Mouse (Mus musculus) cerebellum, adult 2 months (tissue): Measurements from ENCODE around the gene Tmem52. TPM values are rescaled to one million over a fixed set of nuclear protein-coding genes. Genes with fewer than 3 reads are reported as not detected.
"Not testable (repeated sequence)": the region's sequence is repeated elsewhere in the genome, so short reads cannot be mapped to it uniquely, and the experiment has no call there.

Experiments
- DNase-seq, 2 experiments: peaks; one replicate each; pipeline ENCODE4 v3.0.0; 2021
- H3K27ac ChIP-seq: fragments of 200-500 bp; 2 replicates; pipeline ENCODE4 v1.5.1; 2012; ENCODE audit warnings: low read length, control low read depth, inconsistent platforms; ENCODE audit not compliant: insufficient read depth
- H3K27me3 ChIP-seq: fragments of 200-500 bp; 2 replicates; pipeline ENCODE4 v1.6.1; 2012; ENCODE audit warnings: inconsistent platforms, mild to moderate bottlenecking, low read length, moderate library complexity; ENCODE audit not compliant: control insufficient read depth, insufficient read depth
- H3K4me1 ChIP-seq: fragments of 200-500 bp; 2 replicates; pipeline ENCODE4 v1.6.1; 2011; ENCODE audit warnings: low read length; ENCODE audit not compliant: control insufficient read depth, insufficient read depth
- H3K4me3 ChIP-seq: fragments of 200-500 bp; replicated peaks from 2 replicates; pipeline ENCODE3; 2011; ENCODE audit warnings: mild to moderate bottlenecking, low read depth, low read length, control low read depth; ENCODE audit not compliant: insufficient read depth
- CTCF ChIP-seq: fragments of 200-500 bp; IDR thresholded peaks from 2 replicates; pipeline ENCODE4 v1.5.1; 2011; ENCODE audit warnings: low read depth, mild to moderate bottlenecking, control low read depth, low read length, moderate library complexity, borderline replicate concordance; ENCODE audit not compliant: insufficient read depth
- POLR2A ChIP-seq: fragments of 200-500 bp; IDR thresholded peaks from 2 replicates; pipeline ENCODE4 v1.6.1; 2011; ENCODE audit warnings: low read length, control low read depth, borderline replicate concordance; ENCODE audit not compliant: insufficient read depth
- WGBS: fragments of 180-500 bp; shearing (Covaris S2); methylation state at CpG from one replicate; pipeline ENCODE4 v1.1.7; 2018; 5-methylcytosine and 5-hydroxymethylcytosine counted together
- polyA plus RNA-seq: library from polyadenylated mRNA; depleted of rRNA; stranded (reverse); fragments of >200 nt; gene quantifications from 2 replicates; pipeline ENCODE4 v1.2.3, GENCODE M21; 2012

Gene Tmem52
- polyA plus RNA-seq, 1 experiment = 9.4 TPM

- Histone ChIP-seq H3K27me3 (no peaks in the 10 kb centered on the region), H3K27ac (no peak overlapping the region), H3K4me3 (no peak overlapping the region), H3K4me1 (peaks cover 14% of the 10 kb centered on the region)
- no peak for DNase-seq
- no peak for TF ChIP-seq POLR2A
- TF ChIP-seq CTCF = no peak
- 90% methylated on average over 13 of the region's 13 CpGs for WGBS
These were observed 1.5 kb upstream of the Tmem52 start for GRCm38 (mm10) chr4:155467237-155468010.

DNA sequence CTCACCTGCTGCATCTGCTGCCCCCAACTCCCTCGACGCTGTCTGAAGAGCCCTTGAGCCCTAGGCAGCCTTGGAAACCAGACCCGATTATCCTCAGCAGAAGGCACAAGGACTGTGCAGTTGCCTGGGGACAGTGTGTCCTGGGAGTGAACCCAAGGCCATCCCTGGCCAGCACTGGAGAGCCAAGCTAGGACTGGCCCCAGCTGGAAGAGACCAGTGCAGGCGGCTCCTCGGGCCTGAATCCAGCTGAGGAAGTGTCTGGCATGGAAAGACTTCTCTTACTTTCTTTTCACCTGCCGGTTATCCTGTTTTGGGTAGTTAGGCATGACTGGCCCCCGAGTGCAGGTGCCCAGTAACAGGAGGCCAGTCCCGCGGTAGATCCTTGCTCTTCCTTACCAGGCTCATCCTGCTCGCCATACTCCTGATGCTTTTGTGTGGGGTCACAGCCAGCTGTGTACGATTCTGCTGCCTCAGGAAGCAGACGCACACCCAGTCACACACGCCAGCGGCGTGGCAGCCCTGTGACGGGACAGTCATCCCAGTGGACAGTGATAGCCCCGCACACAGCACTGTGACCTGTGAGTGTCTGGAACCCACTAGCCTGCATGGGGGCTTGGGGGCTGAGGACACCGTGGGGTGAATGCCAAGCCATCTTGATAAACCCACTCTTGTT, 812 bp downstream of the Tmem52 start:
- H3K27me3 ChIP-seq = no peaks in the 10 kb centered on the region
- TF ChIP-seq CTCF (no peak), POLR2A (no peak)
- no peak overlapping the region for H3K4me3 ChIP-seq
- WGBS = 76% methylated on average over 18 of the region's 18 CpGs
- peaks cover 26% of the 10 kb centered on the region for H3K4me1 ChIP-seq
- peak in 1 of 2 experiments; percentile 48 for DNase-seq
- H3K27ac ChIP-seq = no peak overlapping the region

GRCm38 (mm10) chr4:155470263-155470953, 1.5 kb downstream of the Tmem52 start:
- no peak overlapping the region for H3K27ac ChIP-seq
- 89% methylated on average over 16 of the region's 16 CpGs for WGBS
- TF ChIP-seq POLR2A (no peak), CTCF (no peak)
- no peak overlapping the region for H3K4me3 ChIP-seq
- no peaks in the 10 kb centered on the region for H3K27me3 ChIP-seq
- peaks cover 26% of the 10 kb centered on the region for H3K4me1 ChIP-seq
- no peak for DNase-seq

DNA sequence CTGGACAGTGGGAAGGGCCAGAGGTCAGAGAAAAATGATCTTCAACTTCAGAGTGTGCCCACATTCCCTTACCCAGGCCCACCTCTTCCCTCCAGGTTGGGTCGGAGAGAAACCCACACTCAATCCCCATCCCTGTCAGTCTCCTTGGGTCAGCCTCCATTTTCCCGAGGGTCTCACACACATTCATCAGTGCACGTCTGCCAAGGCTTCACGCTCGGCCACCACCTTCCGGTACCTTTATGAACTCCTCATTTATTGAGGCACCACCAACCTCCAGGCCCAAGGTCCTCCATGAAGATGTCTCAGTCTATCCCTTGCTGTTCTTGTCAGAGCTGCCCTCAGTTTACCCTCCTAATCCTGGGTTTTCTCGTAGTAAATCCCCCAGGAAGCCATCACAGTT, 2.1 kb downstream of the Tmem52 start:
- TF ChIP-seq POLR2A = no peak
- TF ChIP-seq CTCF = no peak
- WGBS = 90% methylated on average over 7 of the region's 7 CpGs
- Histone ChIP-seq H3K27me3 (no peaks in the 10 kb centered on the region), H3K4me3 (no peak overlapping the region), H3K4me1 (peaks cover 26% of the 10 kb centered on the region), H3K27ac (no peak overlapping the region)
- no peak for DNase-seq

DNA sequence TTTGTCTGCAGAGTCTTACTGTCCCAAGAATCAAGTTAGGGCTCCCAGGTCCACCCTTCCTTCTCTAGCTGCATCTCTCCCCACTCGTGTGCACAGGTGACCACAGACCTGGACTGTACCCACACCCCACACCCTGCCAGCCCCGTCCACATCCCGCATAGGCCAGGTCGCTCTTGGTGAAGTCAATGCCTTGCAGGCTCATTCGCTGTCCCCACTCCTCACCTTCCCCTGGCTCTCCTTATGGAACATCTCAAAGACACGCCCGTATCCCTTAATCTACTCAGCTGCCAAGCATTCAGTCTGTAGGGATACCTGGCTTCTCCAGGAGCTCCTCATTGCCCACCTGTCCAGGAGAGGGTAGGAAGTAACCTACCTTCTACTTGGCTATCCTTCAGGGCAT, 2.5 kb downstream of the Tmem52 start:
- TF ChIP-seq CTCF (no peak), POLR2A (no peak)
- WGBS = 96% methylated on average over 7 of the region's 7 CpGs
- Histone ChIP-seq H3K4me3 (no peak overlapping the region), H3K27ac (no peak overlapping the region), H3K4me1 (peaks cover 26% of the 10 kb centered on the region), H3K27me3 (no peaks in the 10 kb centered on the region)
- DNase-seq = no peak

- TF ChIP-seq CTCF (no peak), POLR2A (no peak)
- peaks cover 26% of the 10 kb centered on the region for H3K4me1 ChIP-seq
- DNase-seq = peak; percentile 82 to 90
- WGBS = 9% methylated on average over 3 of the region's 3 CpGs
- peak overlapping the region; percentile 59 for H3K27ac ChIP-seq
- H3K4me3 ChIP-seq = no peak overlapping the region
- H3K27me3 ChIP-seq = no peaks in the 10 kb centered on the region
These were observed 3.9 kb downstream of the Tmem52 start for GRCm38 (mm10) chr4:155472716-155473290.

- 10% methylated on average over 5 of the region's 5 CpGs for WGBS
- H3K27me3 ChIP-seq = no peaks in the 10 kb centered on the region
- TF ChIP-seq POLR2A (no peak), CTCF (no peak)
- H3K27ac ChIP-seq = peak overlapping the region; percentile 59
- H3K4me1 ChIP-seq = peaks cover 26% of the 10 kb centered on the region
- peak; percentile 79 to 87 for DNase-seq
- no peak overlapping the region for H3K4me3 ChIP-seq
These were observed 4.4 kb downstream of the Tmem52 start for GRCm38 (mm10) chr4:155473319-155473718.

- peak overlapping the region; percentile 59 for H3K27ac ChIP-seq
- WGBS = 63% methylated on average over 2 of the region's 2 CpGs
- H3K4me3 ChIP-seq, H3K27me3 ChIP-seq, DNase-seq: not testable (repeated sequence)
- peaks cover 26% of the 10 kb centered on the region for H3K4me1 ChIP-seq
These were observed 4.9 kb downstream of the Tmem52 start for GRCm38 (mm10) chr4:155473796-155474195.
